Mouse (Mus musculus): ENCODE data around the gene Nup133.

The Nup133 gene

DNA sequence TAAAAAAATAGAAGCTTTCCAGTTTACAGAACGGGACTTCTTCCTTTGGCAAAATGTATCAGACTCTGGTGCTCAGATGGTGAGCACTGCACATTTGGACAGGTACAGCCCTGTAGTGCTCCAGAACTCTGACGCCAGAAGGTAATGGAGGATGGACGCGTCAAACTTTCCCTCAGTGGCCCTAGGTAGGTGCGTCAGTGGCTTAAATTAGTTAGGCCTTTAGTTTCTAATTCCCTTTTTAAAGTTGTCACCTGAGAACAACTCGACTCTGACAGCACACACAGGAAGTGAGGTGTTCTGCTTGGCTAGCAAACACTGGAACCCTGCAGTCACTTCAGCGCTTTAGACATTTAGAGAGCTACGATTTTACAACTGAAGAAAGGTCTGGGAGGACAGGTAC lies 4.6 kb upstream of the Nup133 start:
- DNase-seq (ENCODE audit: low spot score in 2 of 2): no peak

DNA sequence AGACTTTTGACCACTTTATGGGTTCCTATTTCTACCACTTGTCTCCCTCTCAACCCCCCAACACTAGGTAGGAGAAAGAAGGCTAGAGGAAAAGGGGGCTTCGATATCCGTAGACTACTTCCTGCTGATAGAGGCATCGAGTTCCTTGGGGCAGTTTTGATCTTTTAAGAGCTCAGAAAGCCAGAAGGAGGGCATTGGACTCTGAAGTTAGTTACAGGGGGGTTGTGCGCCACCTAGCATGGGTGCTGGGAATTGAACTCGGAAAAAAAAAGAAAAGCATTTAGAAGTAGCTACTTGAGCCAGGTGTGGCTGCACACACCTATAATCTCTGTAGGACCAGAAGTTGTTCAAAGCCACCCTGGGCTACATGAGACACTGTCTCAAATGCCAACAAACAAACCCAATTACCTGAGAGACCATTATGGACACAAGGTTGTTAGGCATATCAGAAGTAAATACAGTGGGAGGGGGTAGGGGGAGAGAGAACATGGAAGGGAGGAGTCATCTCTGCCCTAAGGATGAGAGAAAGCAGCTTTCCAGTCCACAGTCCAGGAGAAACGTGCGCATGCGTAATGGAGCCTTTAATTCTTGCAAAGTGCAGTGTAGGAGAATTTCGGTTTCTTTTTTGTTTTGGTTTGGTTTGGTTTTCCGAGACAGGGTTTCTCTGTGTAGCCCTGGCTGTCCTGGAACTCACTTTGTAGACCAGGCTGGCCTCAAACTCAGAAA lies 1.2 kb upstream of the Nup133 start:
- DNase-seq (ENCODE audit: low spot score in 2 of 2): peak; percentile 9 to 28

DNA sequence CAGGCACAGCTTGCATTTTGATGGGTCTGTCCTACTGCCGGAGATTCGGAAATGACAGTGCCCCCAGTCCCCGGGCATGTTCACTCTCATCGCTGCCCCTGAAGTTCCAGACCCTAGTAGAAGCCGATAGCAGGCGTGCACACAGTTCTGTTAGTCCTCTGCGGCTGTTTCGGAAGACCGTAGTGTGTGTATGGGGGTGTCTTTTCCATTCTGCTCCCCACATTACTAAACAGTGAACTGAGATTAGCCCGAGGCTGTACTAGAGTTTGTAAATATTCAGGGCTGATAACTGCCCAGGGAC lies 571 bp upstream of the Nup133 start:
- DNase-seq (ENCODE audit: low spot score in 2 of 2): no peak

DNA sequence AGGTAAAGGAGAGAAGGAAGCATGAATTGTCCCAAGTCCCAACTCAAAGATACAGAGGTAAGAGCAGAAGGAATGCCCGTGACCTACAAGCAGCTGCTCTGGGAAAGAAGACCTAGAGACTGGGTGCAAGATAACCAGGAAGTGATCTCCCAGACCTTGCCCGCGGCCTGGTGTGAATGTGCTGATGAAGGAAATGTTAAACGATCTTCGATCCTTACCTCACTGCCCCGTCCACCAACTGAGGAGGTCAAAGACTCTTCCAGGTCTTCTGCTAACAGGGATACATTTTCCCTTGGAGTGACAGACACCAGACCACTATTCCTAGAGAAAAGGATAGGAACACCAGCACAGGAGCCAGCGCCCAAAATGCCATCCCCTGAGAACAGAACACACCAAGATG lies 20.0 kb downstream of the Nup133 start:
- DNase-seq (ENCODE audit: low spot score in 2 of 2): no peak

DNA sequence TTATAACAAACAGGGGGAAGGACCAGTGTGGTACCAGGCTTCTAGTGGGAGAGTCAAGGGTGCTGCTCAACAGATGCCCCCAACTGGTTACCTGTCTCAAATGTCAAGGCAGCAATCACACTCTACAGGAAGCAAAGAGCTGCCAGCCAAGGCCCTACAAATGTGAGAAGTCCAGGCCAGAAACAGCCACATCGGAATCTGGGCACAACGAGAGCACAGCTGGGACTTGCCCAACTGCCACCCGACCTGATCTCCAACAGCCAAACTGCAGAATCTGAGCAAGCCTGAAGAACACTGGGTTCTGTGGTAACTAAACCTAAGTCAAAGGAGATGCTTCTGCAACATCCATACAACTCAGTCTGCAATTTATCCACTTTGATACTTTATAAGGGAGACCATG lies 23.4 kb downstream of the Nup133 start:
- no peak for DNase-seq (ENCODE audit: low spot score in 2 of 2)

DNA sequence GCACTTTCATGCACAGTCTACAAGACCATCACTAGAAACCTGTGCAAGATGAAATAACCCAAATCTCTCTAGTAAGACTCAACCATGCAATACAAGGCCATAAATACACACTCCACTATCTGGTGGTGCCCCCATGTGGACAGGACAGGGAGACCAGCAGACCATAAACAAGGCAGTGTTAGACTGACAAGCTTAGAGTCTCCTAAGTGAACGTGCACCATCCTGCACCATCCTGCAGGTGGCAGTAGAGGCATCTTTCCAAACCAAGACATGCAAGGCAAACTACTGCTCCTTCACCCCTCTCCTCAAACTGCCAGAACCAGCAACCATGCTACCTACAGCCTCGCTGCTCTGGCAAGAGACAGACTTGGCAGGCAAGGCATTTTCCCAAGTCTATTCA lies 24.3 kb downstream of the Nup133 start:
- DNase-seq (ENCODE audit: low spot score in 2 of 2): peak; percentile 71 to 77

DNA sequence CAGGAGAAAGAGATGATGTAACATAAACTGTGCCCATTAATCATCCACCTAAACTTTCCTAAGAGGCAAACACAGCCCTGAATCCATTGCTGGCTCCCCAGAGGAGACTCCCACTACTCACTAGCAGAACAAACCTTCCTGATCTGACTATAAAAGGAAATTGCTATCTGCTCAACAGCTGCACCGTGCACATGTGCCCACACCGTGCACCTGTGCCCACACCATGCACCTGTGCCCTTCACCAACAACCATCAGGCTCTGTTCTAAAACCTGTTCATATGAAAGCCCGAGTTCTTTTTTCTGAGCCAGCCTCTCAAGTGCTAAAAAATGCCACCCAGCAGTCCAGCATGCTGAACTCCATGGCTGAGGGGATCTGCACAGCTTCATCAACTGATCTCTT lies 34.4 kb downstream of the Nup133 start:
- no peak for DNase-seq (ENCODE audit: low spot score in 2 of 2)

DNA sequence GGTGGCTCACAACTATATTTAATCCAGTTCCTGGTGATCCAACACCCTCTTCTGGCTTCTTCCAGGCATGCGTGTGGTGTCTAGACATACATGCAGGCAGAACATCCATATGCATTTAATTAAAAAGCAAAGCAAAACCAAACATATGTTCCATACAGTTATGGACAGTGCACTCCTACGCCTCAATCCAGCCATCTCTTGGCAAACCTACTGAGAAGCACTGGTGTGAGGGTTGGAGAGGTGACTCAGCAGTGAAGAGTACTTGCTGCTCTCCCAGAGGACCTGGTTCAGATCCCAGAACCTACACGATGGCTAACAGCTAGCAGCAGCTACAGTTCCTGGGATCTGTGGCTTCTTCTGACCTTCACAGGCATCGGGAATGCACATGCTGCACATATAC lies 36.8 kb downstream of the Nup133 start:
- no peak for DNase-seq (ENCODE audit: low spot score in 2 of 2)

DNA sequence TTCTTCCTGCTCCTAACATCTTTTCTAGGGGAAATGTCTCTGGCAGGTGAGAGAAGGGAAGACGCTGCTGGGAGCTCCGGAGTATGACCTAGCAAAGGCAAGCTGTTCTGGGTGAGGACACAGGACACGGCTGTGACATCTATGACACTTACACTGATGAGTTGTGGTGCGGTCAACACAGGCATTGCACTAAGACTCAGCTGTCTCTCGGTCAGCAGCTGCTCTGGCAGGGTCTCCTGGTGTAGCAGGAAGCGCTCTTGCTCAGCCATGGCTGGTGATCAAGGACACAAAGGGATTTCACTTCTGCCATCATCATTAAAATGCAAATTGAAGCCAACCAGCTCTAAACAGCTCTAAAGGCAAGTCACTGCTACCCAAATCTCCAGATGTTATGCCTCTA lies 41.5 kb downstream of the Nup133 start:
- no peak for DNase-seq (ENCODE audit: low spot score in 2 of 2)

DNA sequence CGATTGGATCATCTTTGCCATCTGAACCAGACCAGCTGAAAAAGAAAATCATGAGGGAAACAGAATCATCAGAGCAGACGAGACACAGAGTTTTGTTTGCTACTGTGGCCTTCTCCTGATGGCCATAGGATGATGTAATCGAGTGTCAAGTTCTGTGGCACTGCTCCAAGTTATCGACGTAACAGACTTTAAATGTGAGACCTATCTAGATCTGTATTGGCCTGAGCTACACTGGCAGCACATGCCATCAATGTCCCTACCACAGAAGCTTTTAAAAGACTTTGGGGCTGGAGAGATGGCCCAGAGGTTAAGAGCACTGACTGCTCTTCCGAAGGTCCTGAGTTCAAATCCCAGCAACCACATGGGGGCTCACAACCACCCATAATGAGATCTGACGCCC lies 46.4 kb downstream of the Nup133 start:
- no peak for DNase-seq (ENCODE audit: low spot score in 2 of 2)

DNA sequence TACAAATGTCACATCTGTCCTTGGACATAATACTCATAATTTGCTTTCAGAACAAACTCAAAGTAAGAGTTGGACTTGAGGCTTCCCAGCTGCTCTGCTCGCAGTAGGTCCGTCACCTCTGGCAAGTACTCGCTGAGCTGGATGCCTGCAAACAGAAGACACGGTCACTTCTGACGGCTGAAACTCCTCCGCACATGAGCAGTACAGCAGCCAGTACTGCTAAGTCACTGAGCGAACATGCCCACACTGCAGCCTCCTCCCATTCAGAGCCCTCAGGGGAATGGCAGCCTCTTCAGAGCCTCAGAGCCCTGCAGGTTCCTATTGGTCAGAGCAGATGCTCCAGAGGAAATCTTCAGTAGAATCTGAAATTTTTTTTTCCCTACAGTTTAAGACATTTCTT lies 49.7 kb downstream of the Nup133 start:
- DNase-seq (ENCODE audit: low spot score in 2 of 2): no peak

DNA sequence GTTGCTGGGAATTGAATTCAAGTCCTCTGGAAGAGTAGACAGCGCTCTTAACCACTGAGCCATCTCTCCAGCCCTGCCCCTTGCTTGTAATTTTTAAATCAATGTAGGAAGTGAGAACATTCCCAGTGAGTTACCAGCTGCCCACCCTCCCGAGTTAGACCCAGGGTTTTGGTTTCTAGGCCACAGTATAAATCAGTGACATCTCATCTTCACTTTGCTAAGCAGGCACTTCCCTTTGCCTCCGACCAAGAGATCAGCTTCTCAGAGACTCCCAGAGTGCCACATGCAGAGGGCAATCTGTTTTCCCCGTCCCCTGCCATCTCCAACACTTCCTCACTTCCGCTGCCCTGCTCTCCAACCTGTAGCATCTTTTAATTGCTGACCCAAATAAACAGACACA lies 50.5 kb downstream of the Nup133 start:
- DNase-seq (ENCODE audit: low spot score in 2 of 2): no peak

DNA sequence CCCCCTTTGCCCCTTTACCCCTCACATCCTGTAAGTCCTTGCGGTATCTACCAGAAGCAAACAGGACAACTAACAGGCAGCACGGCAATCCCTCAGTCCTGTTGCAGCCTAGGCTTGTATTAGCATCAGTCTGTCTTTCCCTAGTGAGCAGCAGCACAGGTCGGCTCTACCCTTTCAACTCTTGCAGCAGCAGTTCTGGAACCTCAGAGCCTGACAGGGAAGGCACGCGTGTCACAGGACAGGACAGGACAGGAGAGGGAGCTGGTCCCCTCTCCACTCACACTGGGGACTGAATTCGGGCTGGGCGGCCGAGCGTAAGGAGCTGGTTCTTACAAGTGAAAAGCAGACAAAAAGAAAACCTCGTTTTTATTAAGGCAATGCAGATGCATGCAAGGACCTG lies 52.3 kb downstream of the Nup133 start:
- no peak for DNase-seq (ENCODE audit: low spot score in 2 of 2)

DNA sequence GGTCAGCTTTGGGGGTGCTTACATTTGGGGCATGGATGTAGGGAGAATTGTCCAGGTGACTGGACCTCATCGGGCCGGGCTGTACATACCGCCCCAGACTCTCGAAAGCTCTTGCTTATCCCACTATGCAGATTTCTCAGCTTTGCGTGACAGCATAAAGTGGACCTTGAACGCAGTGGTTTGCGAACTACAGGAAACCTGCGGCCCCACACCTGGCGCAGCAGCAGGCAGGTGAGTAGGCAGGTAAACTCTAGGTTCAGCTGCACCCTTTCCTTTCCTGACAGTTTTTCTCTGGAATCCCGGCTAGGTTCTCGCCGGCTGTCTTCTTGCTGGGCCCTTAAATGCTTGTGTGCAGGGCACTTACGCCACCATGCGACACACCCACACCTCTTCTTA lies 52.7 kb downstream of the Nup133 start:
- DNase-seq (ENCODE audit: low spot score in 2 of 2): no peak

DNA sequence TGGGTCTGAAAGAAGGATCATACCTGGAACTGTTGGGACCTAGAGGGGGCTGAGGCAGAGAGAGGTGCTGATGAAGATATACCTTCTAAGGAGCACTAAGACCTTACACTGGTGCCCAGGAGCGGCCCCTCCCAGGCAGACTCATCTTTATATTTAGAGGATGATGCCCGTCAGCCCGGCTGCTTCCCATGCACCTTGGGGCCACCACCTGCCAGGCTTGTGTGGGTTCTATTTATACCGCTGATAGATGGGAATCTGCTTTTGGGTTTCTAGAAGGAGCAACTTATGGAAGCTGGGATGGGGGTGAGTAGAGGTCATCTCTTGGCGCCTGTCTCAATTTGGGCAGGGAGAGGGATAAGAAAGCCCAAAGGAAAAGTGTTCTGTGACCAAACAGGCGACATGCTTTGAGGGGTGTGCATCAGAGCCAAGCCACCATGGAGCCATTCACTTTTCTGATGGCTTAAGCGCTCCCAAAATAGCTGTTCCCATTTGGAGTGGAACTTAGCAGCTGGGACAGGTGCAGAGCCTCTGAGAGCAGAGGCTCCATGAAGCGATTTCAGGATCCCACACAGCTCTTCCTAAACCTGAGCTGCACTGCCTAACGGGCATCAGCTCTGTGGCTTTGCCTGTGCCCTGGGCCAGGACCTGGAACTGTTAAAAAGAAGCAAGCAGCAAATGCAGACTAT lies 53.2 kb downstream of the Nup133 start:
- no peak for DNase-seq (ENCODE audit: low spot score in 2 of 2)

DNA sequence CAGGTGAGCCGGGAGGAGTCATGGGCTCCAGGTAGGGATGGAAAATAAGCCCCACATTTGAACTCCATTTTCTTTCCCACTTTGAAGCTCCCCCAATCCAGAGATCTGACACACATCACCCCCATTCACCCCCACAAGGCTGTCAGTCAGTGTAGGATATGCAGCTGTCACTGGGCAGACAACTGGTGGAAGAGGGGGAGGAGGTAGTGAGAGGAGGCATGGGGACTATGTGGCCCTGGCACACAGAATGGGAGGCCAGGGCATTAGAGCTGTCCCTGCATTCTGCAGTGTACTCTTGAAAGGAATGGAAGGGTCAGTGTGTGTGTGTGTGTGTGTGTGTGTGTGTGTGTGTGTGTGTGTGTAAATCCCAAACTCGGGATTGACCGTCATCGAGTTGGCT lies 53.8 kb downstream of the Nup133 start:
- DNase-seq (ENCODE audit: low spot score in 2 of 2): no peak

DNA sequence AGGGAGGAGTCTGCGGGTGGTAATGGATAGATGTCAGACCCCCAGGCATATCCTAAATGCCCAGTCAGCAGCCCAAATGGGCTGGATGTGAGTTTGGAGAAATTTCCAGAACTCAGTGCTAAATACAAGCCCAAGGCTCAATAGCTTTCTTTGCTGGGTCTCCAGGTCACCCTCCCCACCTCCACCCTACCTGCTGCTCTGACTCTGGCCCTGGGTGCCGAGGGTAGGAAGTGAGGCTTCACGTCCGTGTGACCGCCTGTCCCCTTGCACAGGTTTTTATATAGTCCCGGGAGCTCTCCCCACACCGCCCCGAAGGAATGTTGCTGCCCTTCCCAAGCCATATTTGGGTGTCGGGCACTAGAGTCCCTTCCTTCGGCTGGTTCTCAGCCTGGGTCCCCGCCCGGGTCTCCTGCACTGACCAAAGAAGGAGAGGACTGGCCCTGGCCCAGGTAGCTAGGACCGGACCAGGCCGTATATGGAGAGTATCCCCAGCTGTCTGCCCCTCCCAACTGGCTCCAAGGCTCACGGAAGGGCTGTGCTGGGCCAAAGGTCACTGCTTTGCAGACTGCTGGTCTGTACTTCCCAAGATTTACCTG lies 54.5 kb downstream of the Nup133 start, which contains the start of gene Acta1:
Gene Acta1 (minus strand): TSS at position 250 of the 596 bp plus-strand sequence.
- DNase-seq (ENCODE audit: low spot score in 2 of 2): no peak

DNA sequence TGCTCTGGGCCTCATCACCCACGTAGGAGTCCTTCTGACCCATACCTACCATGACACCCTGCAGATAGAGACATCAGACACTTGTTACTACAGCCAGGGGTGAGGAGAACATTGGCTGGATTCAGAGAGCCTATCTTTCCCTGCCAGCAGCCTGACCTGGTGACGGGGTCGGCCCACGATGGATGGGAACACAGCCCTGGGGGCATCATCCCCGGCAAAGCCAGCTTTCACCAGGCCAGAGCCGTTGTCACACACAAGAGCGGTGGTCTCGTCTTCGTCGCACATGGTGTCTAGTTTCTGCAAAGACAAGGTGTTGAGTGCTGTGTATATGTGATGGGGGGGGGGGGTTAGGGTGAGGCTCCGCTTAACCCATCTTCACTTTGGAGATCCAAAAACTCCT lies 55.7 kb downstream of the Nup133 start:
- no peak for DNase-seq (ENCODE audit: low spot score in 2 of 2)

DNA sequence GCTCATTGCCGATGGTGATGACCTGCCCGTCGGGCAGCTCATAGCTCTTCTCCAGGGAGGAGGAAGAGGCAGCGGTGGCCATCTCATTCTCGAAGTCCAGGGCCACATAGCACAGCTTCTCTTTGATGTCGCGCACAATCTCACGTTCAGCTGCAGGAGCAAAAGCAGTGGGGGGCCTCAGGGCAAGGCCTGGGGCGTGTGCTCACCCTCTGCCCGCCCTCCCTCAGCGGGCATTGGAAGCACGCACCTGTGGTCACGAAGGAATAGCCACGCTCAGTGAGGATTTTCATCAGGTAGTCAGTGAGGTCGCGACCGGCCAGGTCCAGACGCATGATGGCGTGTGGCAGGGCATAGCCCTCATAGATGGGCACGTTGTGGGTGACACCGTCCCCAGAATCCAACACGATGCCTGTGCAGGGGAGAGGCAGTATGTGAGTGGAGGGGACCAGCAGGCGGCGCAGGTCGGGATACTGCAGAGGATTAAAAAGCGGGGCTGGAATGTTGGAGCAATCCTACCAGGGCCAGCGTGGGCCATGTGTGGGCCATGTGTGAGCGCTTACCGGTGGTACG lies 56.4 kb downstream of the Nup133 start:
- no peak for DNase-seq (ENCODE audit: low spot score in 2 of 2)

DNA sequence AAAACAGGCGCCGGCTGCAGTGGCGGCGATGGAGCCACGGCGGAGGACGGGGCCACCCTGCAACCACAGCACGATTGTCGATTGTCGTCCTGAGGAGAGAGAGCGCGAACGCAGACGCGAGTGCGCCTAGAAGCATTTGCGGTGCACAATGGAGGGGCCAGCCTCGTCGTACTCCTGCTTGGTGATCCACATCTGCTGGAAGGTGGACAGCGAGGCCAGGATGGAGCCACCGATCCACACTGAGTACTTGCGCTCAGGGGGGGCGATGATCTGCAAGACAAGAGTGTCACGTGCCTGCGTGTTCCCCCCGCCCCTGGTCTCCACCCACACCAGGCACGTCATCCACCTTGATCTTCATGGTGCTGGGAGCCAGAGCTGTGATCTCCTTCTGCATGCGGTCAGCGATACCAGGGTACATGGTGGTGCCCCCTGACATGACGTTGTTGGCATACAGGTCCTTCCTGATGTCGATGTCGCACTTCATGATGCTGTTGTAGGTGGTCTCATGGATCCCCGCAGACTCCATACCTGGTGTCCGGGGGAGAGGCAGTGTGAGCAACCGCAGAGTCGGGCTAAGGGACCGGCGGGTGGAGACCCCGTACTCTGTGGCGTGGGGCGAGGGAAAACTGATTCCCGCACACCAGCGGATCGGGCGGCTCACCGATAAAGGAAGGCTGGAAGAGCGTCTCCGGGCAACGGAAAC lies 57.0 kb downstream of the Nup133 start:
- peak; percentile 64 to 77 for DNase-seq (ENCODE audit: low spot score in 2 of 2)

DNA sequence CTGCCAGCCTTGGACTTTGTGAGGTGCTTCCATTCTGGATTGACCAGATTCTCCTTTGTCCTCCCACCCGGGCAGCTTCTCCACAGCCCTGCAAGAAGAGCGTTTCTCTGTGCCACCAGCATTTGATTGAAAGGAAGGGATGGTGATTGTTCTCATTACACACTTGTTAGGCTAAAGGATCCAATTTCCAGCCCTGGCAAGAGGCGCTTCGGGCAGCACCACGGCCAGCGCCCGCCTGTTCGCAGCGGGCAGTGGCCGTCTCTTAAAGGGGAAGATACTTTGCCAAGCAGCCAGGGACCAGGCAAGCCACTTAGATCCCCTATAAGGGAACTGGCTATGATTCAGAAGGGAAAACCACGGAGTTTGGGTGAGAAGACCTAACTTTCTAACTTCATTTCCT lies 57.8 kb downstream of the Nup133 start:
- DNase-seq (ENCODE audit: low spot score in 2 of 2): no peak

DNA sequence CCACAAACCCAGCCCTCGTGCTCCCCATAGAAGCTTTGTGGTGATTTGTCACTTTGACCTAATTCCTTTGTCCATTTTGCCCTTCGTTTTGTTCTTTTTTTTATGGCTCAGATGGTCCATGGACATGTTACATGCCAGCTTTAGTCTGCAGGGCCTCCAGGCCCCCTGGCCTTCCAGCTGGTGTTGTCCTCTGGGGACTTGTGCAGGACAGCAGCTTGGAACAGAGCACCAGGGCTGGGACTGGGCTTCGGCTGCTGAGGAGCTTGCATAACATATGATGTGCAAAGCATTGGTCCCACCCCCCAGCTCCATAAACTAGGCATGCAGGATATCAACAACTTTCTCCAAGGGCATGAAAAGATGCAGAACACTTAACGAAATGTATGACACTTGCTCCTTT lies 59.3 kb downstream of the Nup133 start:
- no peak for DNase-seq (ENCODE audit: low spot score in 2 of 2)

DNA sequence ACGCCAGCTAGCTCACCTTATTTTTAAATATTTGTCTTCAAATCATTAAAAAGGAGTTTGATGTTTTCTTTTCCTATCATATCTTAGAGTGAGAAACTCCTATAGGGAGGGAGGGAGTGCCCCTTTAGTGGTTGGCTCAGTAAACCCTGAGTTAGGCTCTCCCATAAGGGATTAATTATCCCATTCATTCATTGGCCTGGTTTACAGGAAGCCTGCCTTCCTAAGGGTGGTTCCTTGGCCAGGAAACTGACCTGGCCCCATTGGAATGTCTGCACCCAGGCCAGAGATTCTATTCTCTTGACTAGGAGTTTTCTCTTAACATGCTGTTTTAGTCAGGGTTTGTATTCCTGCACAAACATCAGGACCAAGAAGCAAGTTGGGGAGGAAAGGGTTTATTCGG lies 61.1 kb downstream of the Nup133 start:
- DNase-seq (ENCODE audit: low spot score in 2 of 2): no peak

Data from frontal cortex, postnatal 25 days (tissue).